Mouse (Mus musculus) liver, embryonic 14.5 days (tissue): ENCODE results near the gene Mgea5. TPM values are rescaled to one million over a fixed set of nuclear protein-coding genes. Genes with fewer than 3 reads are reported as not detected.

Experiments
- ATAC-seq: fragments of 200-750 bp; cut with Nextera tagmentation; 2 replicates; pipeline ENCODE4 v1.8.0; 2017; ENCODE audit warnings: moderate number of reproducible peaks, mild to moderate bottlenecking, moderate library complexity; ENCODE audit not compliant: insufficient read depth
- DNase-seq, 3 experiments: peaks; one replicate each; pipeline ENCODE4 v3.0.0-alpha.2; 2012 to 2013; ENCODE audit warnings: low read depth in 3 of 3, low spot score in 3 of 3
- H3K27ac ChIP-seq: fragments of 300-500 bp; sonication (generic); 2 replicates; pipeline ENCODE4 v1.5.1; 2014; ENCODE audit warnings: moderate library complexity, mild to moderate bottlenecking, control low read depth, inconsistent platforms
- H3K27me3 ChIP-seq: fragments of 300-500 bp; sonication (generic); 2 replicates; pipeline ENCODE4 v1.6.1; 2014; ENCODE audit warnings: mild to moderate bottlenecking, low read length, moderate library complexity; ENCODE audit not compliant: control insufficient read depth, insufficient read depth
- H3K36me3 ChIP-seq: fragments of 300-500 bp; sonication (generic); replicated peaks from 2 replicates; pipeline ENCODE4 v1.6.1; 2014; ENCODE audit warnings: low read depth; ENCODE audit not compliant: control insufficient read depth, insufficient read depth
- H3K4me1 ChIP-seq, 2 experiments: fragments of 200-500 bp in 1 of 2; fragments of 300-500 bp in 1 of 2; sonication (generic) in 1 of 2; replicated peaks; 2 replicates each; pipeline ENCODE4 v1.6.1; 2012 to 2014; ENCODE audit warnings: antibody characterized with exemption in 1 of 2, inconsistent platforms in 1 of 2, low read length in 1 of 2; ENCODE audit not compliant: control insufficient read depth in 2 of 2, insufficient read depth in 2 of 2
- H3K4me2 ChIP-seq: fragments of 300-500 bp; sonication (generic); 2 replicates; pipeline ENCODE4 v1.6.1; 2014; ENCODE audit warnings: low read depth, mild to moderate bottlenecking, control low read depth, moderate library complexity
- H3K4me3 ChIP-seq, 2 experiments: fragments of 200-500 bp in 1 of 2; fragments of 300-500 bp in 1 of 2; sonication (generic) in 1 of 2; 2 replicates each; pipeline ENCODE4 v1.5.1; 2012 to 2014; ENCODE audit warnings: low read depth in 2 of 2, low read length in 2 of 2, mild to moderate bottlenecking in 2 of 2, control low read depth in 1 of 2, inconsistent platforms in 1 of 2, moderate library complexity in 1 of 2; ENCODE audit not compliant: insufficient read depth in 1 of 2
- H3K9ac ChIP-seq: fragments of 300-500 bp; sonication (generic); replicated peaks from 2 replicates; pipeline ENCODE4 v1.6.1; 2014; ENCODE audit warnings: mild to moderate bottlenecking, control low read depth, moderate library complexity
- H3K9me3 ChIP-seq: fragments of 300-500 bp; sonication (generic); 2 replicates; pipeline ENCODE4 v1.6.1; 2016; ENCODE audit warnings: low read length, mixed read lengths; ENCODE audit not compliant: control insufficient read depth
- CTCF ChIP-seq: IDR thresholded peaks from 2 replicates; pipeline ENCODE4 v1.5.1; 2016; ENCODE audit warnings: antibody characterized with exemption, low read depth, control low read depth
- EP300 ChIP-seq: IDR thresholded peaks from 2 replicates; pipeline ENCODE4 v1.6.1; 2016; ENCODE audit warnings: antibody characterized with exemption, low read depth
- WGBS: fragments of 180-500 bp; shearing (Covaris S2); extraction: QIAGEN DNeasy Blood & Tissue Kit; methylation state at CpG from one replicate; pipeline ENCODE4 v1.1.7; 2014; ENCODE audit not compliant: insufficient replicate concordance; 5-methylcytosine and 5-hydroxymethylcytosine counted together
- polyA plus RNA-seq, 2 experiments: library from polyadenylated mRNA; depleted of rRNA in 1 of 2; stranded (reverse) in 1 of 2; unstranded in 1 of 2; fragments of >200 nt; fragmentation: Nextera tagmentation in 1 of 2; extraction: Ambion mirVana in 1 of 2; gene quantifications; 2 replicates each; pipeline versions ENCODE4 v1.2.1 to v1.2.3; 2012 to 2014

Gene Mgea5
- polyA plus RNA-seq, 2 experiments, result 15.0 to 25.2 TPM

- no peak for ATAC-seq
- DNase-seq, result no peak
- 61% methylated on average over 5 of the region's 5 CpGs for WGBS
- H3K9ac ChIP-seq, result no peak overlapping the region
- no peak for TF ChIP-seq CTCF
- TF ChIP-seq EP300, result no peak
- H3K9me3 ChIP-seq, result no peaks in the 10 kb centered on the region
- no peaks in the 10 kb centered on the region for H3K36me3 ChIP-seq
- H3K4me1 ChIP-seq, result peaks cover 0 to 2% of the 10 kb centered on the region in 2 experiments; a peak in 1 of 4 replicates
- H3K4me2 ChIP-seq, result no peak overlapping the region
- no peak overlapping the region for H3K4me3 ChIP-seq
- no peak overlapping the region for H3K27ac ChIP-seq
- peaks cover 48% of the 10 kb centered on the region for H3K27me3 ChIP-seq
These were observed 49.4 kb downstream of the Mgea5 start for GRCm38 (mm10) chr19:45734191-45734590.

DNA sequence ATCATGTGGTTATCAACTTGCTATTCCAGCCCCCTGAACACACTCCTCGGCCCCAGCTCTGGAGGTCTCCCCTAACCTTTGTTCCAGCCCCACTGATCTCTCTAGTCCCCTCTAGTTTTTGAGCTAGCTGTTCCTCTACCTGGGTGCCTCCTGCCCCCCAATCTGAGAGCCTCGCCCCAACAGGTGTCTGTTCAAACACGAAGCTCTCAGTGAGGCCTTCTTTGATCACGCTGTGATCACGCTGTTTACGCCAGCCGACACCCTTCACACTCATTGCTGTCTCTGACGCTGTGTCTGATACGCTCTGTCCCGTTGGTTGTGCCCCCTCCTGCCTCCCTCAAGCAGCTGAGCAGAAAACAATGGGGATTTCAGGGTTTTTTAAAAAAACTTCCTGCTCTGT lies 50.1 kb downstream of the Mgea5 start:
- 25% methylated on average over 10 of the region's 10 CpGs for WGBS
- no peak for ATAC-seq

DNA sequence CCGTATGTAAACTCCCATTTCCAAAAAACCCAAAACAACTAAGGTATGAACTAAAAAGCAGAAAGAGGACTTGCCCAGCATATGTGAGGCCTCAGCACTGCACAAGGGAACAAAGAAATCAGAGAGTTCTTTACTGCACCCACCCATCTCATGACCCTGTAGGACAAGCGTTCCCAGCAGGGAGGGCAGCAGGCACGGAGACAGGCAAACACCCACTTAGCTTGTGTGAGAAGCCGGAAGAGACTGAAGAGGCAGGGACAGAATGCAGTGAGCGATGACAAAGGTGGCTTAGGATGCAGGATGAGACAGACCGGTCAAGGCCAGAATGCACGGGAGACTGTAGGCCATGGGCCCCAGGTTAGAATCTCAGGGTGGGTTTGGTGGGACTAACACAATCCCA lies 52.0 kb downstream of the Mgea5 start:
- H3K36me3 ChIP-seq, result no peaks in the 10 kb centered on the region
- no peaks in the 10 kb centered on the region for H3K9me3 ChIP-seq
- H3K4me2 ChIP-seq, result no peak overlapping the region
- no peak overlapping the region for H3K9ac ChIP-seq
- no peak for TF ChIP-seq EP300
- no peak for TF ChIP-seq CTCF
- ATAC-seq, result no peak
- H3K27me3 ChIP-seq, result peaks cover 24% of the 10 kb centered on the region
- H3K27ac ChIP-seq, result no peak overlapping the region
- DNase-seq, result no peak
- 71% methylated on average over 7 of the region's 7 CpGs for WGBS
- no peaks in the 10 kb centered on the region for H3K4me1 ChIP-seq
- H3K4me3 ChIP-seq, result no peak overlapping the region

More for the DNA sequence above, 50.1 kb downstream of the Mgea5 start:
- H3K27me3 ChIP-seq, result peaks cover 42% of the 10 kb centered on the region
- H3K36me3 ChIP-seq, result no peaks in the 10 kb centered on the region
- no peaks in the 10 kb centered on the region for H3K9me3 ChIP-seq
- no peak for DNase-seq
- no peak overlapping the region for H3K27ac ChIP-seq
- H3K4me2 ChIP-seq, result no peak overlapping the region
- TF ChIP-seq EP300 (no peak), CTCF (no peak)
- H3K4me3 ChIP-seq, result no peak overlapping the region
- H3K9ac ChIP-seq, result no peak overlapping the region
- H3K4me1 ChIP-seq, result peaks cover 0 to 2% of the 10 kb centered on the region in 2 experiments; a peak in 1 of 4 replicates

DNA sequence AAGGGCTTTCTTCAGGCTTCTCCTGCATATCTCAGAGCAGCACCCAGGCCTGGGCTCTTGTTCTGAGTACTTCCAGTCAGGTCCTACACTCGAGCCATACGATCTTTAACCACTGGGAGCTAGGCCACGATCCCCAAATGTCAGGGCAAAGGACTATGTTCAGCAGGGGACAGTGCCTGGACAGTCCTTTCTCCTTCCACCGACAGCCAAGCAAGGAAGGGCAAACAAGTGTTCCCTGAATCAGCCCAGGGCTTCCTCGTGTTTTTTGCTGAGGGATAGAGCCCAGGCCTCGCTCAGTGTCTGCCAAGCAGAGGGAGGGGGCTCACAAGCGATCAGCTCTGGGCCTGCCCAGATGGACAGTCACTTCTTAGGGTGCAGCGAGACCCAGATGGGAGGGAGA lies 53.6 kb downstream of the Mgea5 start:
- no peak overlapping the region for H3K27ac ChIP-seq
- no peak overlapping the region for H3K9ac ChIP-seq
- no peaks in the 10 kb centered on the region for H3K36me3 ChIP-seq
- no peak for DNase-seq
- no peak overlapping the region for H3K4me3 ChIP-seq
- no peak overlapping the region for H3K4me2 ChIP-seq
- no peak for ATAC-seq
- WGBS, result 59% methylated on average over 8 of the region's 8 CpGs
- peaks cover 13% of the 10 kb centered on the region for H3K27me3 ChIP-seq
- H3K9me3 ChIP-seq, result no peaks in the 10 kb centered on the region
- no peak for TF ChIP-seq EP300
- no peak for TF ChIP-seq CTCF
- H3K4me1 ChIP-seq, result no peaks in the 10 kb centered on the region

DNA sequence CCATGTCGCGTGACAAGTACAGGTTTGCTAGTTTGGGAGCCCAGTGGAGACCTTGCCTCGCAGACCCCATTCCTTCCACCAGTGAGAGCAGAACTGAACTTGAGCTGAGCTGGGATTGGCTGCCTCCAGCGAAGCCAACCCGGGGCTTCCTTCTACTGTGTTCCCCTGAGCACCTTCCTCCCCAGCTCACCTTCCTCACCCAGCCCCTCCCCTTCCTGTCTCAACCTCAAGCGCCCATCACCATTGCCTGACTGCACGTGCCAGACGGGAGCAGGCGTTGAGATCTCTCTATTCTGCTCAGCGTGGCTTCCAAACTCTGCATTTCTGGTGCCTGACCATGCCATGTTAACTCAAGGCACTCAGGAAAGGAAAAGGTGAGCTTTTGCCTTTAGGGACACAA lies 56.4 kb downstream of the Mgea5 start:
- H3K27me3 ChIP-seq, result no peaks in the 10 kb centered on the region
- 44% methylated on average over 10 of the region's 10 CpGs for WGBS
- DNase-seq, result no peak
- no peaks in the 10 kb centered on the region for H3K36me3 ChIP-seq
- H3K4me1 ChIP-seq, result no peaks in the 10 kb centered on the region
- H3K9ac ChIP-seq, result no peak overlapping the region
- H3K4me2 ChIP-seq, result no peak overlapping the region
- H3K4me3 ChIP-seq, result no peak overlapping the region
- no peak for ATAC-seq
- H3K27ac ChIP-seq, result no peak overlapping the region
- no peaks in the 10 kb centered on the region for H3K9me3 ChIP-seq
- TF ChIP-seq EP300 (no peak), CTCF (no peak)
